In genomic region chr13:23574546-23575170, GRCm38 (mm10) we compare ENCODE assay signal across 8 mouse cellular contexts. TPM values are rescaled to one million over a fixed set of nuclear protein-coding genes. Genes with fewer than 3 reads are reported as not detected.
DNase-seq lines count a peak whose midpoint lies in the region; ATAC-seq and TF ChIP-seq lines count a peak whose summit lies in the region.
"Not testable (repeated sequence)": the region's sequence is repeated elsewhere in the genome, so short reads cannot be mapped to it uniquely, and the experiment has no call there.

No protein-coding gene starts in this region.

- not testable (repeated sequence) for H3K27me3 ChIP-seq in heart, embryonic 12.5 days (replicated peaks); intestine, embryonic 14.5 days (replicated peaks; ENCODE audit: control insufficient read depth, insufficient read depth, low read length); limb, embryonic 14.5 days (ENCODE audit: control insufficient read depth, insufficient read depth, low read length); megakaryocyte, embryonic 14.5 days (replicated peaks); neural tube, embryonic 15.5 days (replicated peaks)

- peak; percentile 20 for DNase-seq in 3T3-L1 (ENCODE audit: low read depth, low spot score)
- DNase-seq in intestine, embryonic 14.5 days (ENCODE audit: low spot score); limb, embryonic 14.5 days (ENCODE audit: low spot score): not testable (repeated sequence)

- not testable (repeated sequence) for H3K9me3 ChIP-seq in heart, embryonic 12.5 days (replicated peaks); intestine, embryonic 14.5 days (ENCODE audit: control insufficient read depth, low read length); limb, embryonic 14.5 days (ENCODE audit: control insufficient read depth, low read length); megakaryocyte, embryonic 14.5 days; neural tube, embryonic 15.5 days (replicated peaks)

- whole genome bisulfite sequencing in bone marrow, adult 2 months, result under 1% methylated on average over 15 of the region's 39 CpGs
- WGBS in heart, embryonic 12.5 days, result 1% methylated on average over 10 of the region's 39 CpGs
- WGBS in intestine, embryonic 14.5 days, result 0% methylated on average over 6 of the region's 39 CpGs
- WGBS in limb, embryonic 14.5 days, result under 1% methylated on average over 5 of the region's 39 CpGs
- WGBS in neural tube, embryonic 15.5 days, result 0% methylated on average over 7 of the region's 39 CpGs

- H3K36me3 ChIP-seq in heart, embryonic 12.5 days; intestine, embryonic 14.5 days (ENCODE audit: control insufficient read depth, insufficient read depth, low read length); limb, embryonic 14.5 days (ENCODE audit: control insufficient read depth, insufficient read depth, low read length); megakaryocyte, embryonic 14.5 days (replicated peaks; ENCODE audit: low read length); neural tube, embryonic 15.5 days: not testable (repeated sequence)

- TF ChIP-seq CTCF in bone marrow, adult 2 months (IDR thresholded peaks at IDR 0.05; ENCODE audit: control insufficient read depth, insufficient read depth, low read length); embryonic fibroblast, embryonic 13.5 days (IDR thresholded peaks at IDR 0.05; ENCODE audit: borderline replicate concordance, insufficient read depth, low read length): not testable (repeated sequence)

- peak; percentile 86; the same call in 1 of the 2 replicates for TF ChIP-seq POLR2A in bone marrow, adult 2 months (IDR thresholded peaks at IDR 0.05; ENCODE audit: borderline replicate concordance, control insufficient read depth, low read depth, low read length)
- TF ChIP-seq POLR2A in embryonic fibroblast, embryonic 13.5 days (IDR thresholded peaks at IDR 0.05; ENCODE audit: low read depth, low read length), result peak; percentile 65; the same call in 1 of the 2 replicates
- TF ChIP-seq POLR2A in limb, embryonic 14.5 days (IDR thresholded peaks at IDR 0.05; ENCODE audit: borderline replicate concordance, extremely low read depth, insufficient read depth, insufficient read length), result 0 out of 2 replicates have a peak, but pooled peaks have one; percentile 55

- H3K9ac ChIP-seq in heart, embryonic 12.5 days, result not testable (repeated sequence)
- peak overlapping the region; percentile 61 for H3K9ac ChIP-seq in intestine, embryonic 14.5 days (ENCODE audit: low read length)
- peak overlapping the region; percentile 58 for H3K9ac ChIP-seq in limb, embryonic 14.5 days (ENCODE audit: low read depth, low read length, severe bottlenecking)
- 0 out of 2 replicates have a peak overlapping the region, but pooled peaks have one; percentile 28 for H3K9ac ChIP-seq in neural tube, embryonic 15.5 days (replicated peaks)

- H3K4me1 ChIP-seq in bone marrow, adult 2 months (ENCODE audit: control insufficient read depth, insufficient read depth, low read length); embryonic fibroblast, embryonic 13.5 days (ENCODE audit: control insufficient read depth, insufficient read depth, low read length): not testable (repeated sequence)
- peaks cover 19% of the 10 kb centered on the region for H3K4me1 ChIP-seq in heart, embryonic 12.5 days (replicated peaks)
- H3K4me1 ChIP-seq in intestine, embryonic 14.5 days (replicated peaks; ENCODE audit: control insufficient read depth, insufficient read depth, low read length), result peaks cover 14% of the 10 kb centered on the region
- peaks cover 21% of the 10 kb centered on the region for H3K4me1 ChIP-seq in limb, embryonic 14.5 days (ENCODE audit: control insufficient read depth, insufficient read depth, low read length)
- peaks cover 35% of the 10 kb centered on the region for H3K4me1 ChIP-seq in megakaryocyte, embryonic 14.5 days
- peaks cover 37% of the 10 kb centered on the region for H3K4me1 ChIP-seq in neural tube, embryonic 15.5 days

- H3K27ac ChIP-seq in bone marrow, adult 2 months (ENCODE audit: control insufficient read depth, insufficient read depth, low read depth, low read length, poor library complexity), result peak overlapping the region; percentile 95
- peak overlapping the region; percentile 85 for H3K27ac ChIP-seq in embryonic fibroblast, embryonic 13.5 days (ENCODE audit: insufficient read depth, low read length)
- H3K27ac ChIP-seq in heart, embryonic 12.5 days (ENCODE audit: poor library complexity, severe bottlenecking), result peak overlapping the region; percentile 88
- peak overlapping the region; percentile 98 for H3K27ac ChIP-seq in intestine, embryonic 14.5 days (ENCODE audit: low read depth)
- peak overlapping the region; percentile 93 for H3K27ac ChIP-seq in limb, embryonic 14.5 days (replicated peaks; ENCODE audit: low read depth, low read length)
- peak overlapping the region; percentile 86 for H3K27ac ChIP-seq in neural tube, embryonic 15.5 days (replicated peaks)

- H3K4me3 ChIP-seq in bone marrow, adult 2 months (replicated peaks; ENCODE audit: control insufficient read depth, low read depth, low read length), result peak overlapping the region; percentile 45
- H3K4me3 ChIP-seq in embryonic fibroblast, embryonic 13.5 days (ENCODE audit: insufficient read depth, low read length), result peak overlapping the region; percentile 13; the same call in 1 of the 2 replicates
- peak overlapping the region; percentile 38 for H3K4me3 ChIP-seq in heart, embryonic 12.5 days
- peak overlapping the region; percentile 59 for H3K4me3 ChIP-seq in intestine, embryonic 14.5 days (ENCODE audit: low read depth, low read length)
- H3K4me3 ChIP-seq in limb, embryonic 14.5 days (replicated peaks; ENCODE audit: low read length), result peak overlapping the region; percentile 40
- peak overlapping the region; percentile 81 for H3K4me3 ChIP-seq in megakaryocyte, embryonic 14.5 days (replicated peaks)
- H3K4me3 ChIP-seq in neural tube, embryonic 15.5 days (replicated peaks), result peak overlapping the region; percentile 35

- not testable (repeated sequence) for ATAC-seq in heart, embryonic 12.5 days (ENCODE audit: insufficient number of reproducible peaks, low FRiP score); intestine, embryonic 14.5 days (replicated peaks; ENCODE audit: low FRiP score, low TSS enrichment, low read depth); limb, embryonic 14.5 days (ENCODE audit: low FRiP score, low read depth)
- peak; percentile 4; the same call in 1 of the 2 replicates for ATAC-seq in neural tube, embryonic 15.5 days (ENCODE audit: low FRiP score)

- peak overlapping the region; percentile 68 for H3K4me2 ChIP-seq in heart, embryonic 12.5 days
- peak overlapping the region; percentile 80 for H3K4me2 ChIP-seq in intestine, embryonic 14.5 days (ENCODE audit: low read length)
- H3K4me2 ChIP-seq in limb, embryonic 14.5 days (replicated peaks; ENCODE audit: low read depth, low read length, severe bottlenecking), result peak overlapping the region; percentile 63
- peak overlapping the region; percentile 71 for H3K4me2 ChIP-seq in neural tube, embryonic 15.5 days

RNA-seq across cellular contexts. Expression of gene Hist1h2ad, which starts 0.5 kb away (rescaled TPM):
- polyA plus RNA-seq in bone marrow, adult 2 months (2011; ENCODE audit: insufficient read depth, insufficient read length, low replicate concordance, missing spikeins), result 2.6 and 4.3 TPM in 2 replicates
- 2.9 and 3.0 TPM in 2 replicates for polyA plus RNA-seq in embryonic fibroblast, embryonic 13.5 days (2011; ENCODE audit: insufficient read length, low read depth, missing spikeins)
- 1.1 and 2.3 TPM in 2 replicates for polyA plus RNA-seq in heart, embryonic 12.5 days (2016; fragmentation: Nextera tagmentation; extraction: Ambion mirVana)
- 2.2 and 4.2 TPM in 2 replicates for polyA plus RNA-seq in intestine, embryonic 14.5 days (2014; fragmentation: Nextera tagmentation; extraction: Ambion mirVana)
- 6.1 and 13.9 TPM in 2 replicates for polyA plus RNA-seq in limb, embryonic 14.5 days (2012; rRNA removed)
- polyA plus RNA-seq in limb, embryonic 14.5 days (2014; fragmentation: Nextera tagmentation; extraction: Ambion mirVana), result 1.2 and 5.3 TPM in 2 replicates
- 9.6 TPM in 1 of 2 replicates, not detected in the other for polyA plus RNA-seq in megakaryocyte, embryonic 14.5 days (2012; ENCODE audit: insufficient read depth, low replicate concordance)
- polyA plus RNA-seq in neural tube, embryonic 15.5 days (2015; fragmentation: Nextera tagmentation; extraction: Ambion mirVana), result 0.97 TPM in 1 of 2 replicates, not detected in the other

RNA-seq across cellular contexts. Expression of gene Hist1h2bf, which starts 0.7 kb away (rescaled TPM):
- 32.4 and 40.5 TPM in 2 replicates for polyA plus RNA-seq in bone marrow, adult 2 months (2011; ENCODE audit: insufficient read depth, insufficient read length, low replicate concordance, missing spikeins)
- 5.7 and 6.4 TPM in 2 replicates for polyA plus RNA-seq in embryonic fibroblast, embryonic 13.5 days (2011; ENCODE audit: insufficient read length, low read depth, missing spikeins)
- polyA plus RNA-seq in heart, embryonic 12.5 days (2016; fragmentation: Nextera tagmentation; extraction: Ambion mirVana), result 1.5 and 2.0 TPM in 2 replicates
- 7.0 and 7.1 TPM in 2 replicates for polyA plus RNA-seq in intestine, embryonic 14.5 days (2014; fragmentation: Nextera tagmentation; extraction: Ambion mirVana)
- polyA plus RNA-seq in limb, embryonic 14.5 days (2012; rRNA removed), result 17.8 and 25.9 TPM in 2 replicates
- polyA plus RNA-seq in limb, embryonic 14.5 days (2014; fragmentation: Nextera tagmentation; extraction: Ambion mirVana), result 5.3 and 8.5 TPM in 2 replicates
- 7.6 and 73.0 TPM in 2 replicates for polyA plus RNA-seq in megakaryocyte, embryonic 14.5 days (2012; ENCODE audit: insufficient read depth, low replicate concordance)
- 2.7 TPM in 1 of 2 replicates, not detected in the other for polyA plus RNA-seq in neural tube, embryonic 15.5 days (2015; fragmentation: Nextera tagmentation; extraction: Ambion mirVana)

RNA-seq across cellular contexts. Expression of gene Hist1h3d, which starts 0.9 kb away (rescaled TPM):
- 7.1 and 11.3 TPM in 2 replicates for polyA plus RNA-seq in bone marrow, adult 2 months (2011; ENCODE audit: insufficient read depth, insufficient read length, low replicate concordance, missing spikeins)
- polyA plus RNA-seq in embryonic fibroblast, embryonic 13.5 days (2011; ENCODE audit: insufficient read length, low read depth, missing spikeins), result 2.4 and 5.1 TPM in 2 replicates
- 1.4 and 1.6 TPM in 2 replicates for polyA plus RNA-seq in heart, embryonic 12.5 days (2016; fragmentation: Nextera tagmentation; extraction: Ambion mirVana)
- 9.6 and 12.5 TPM in 2 replicates for polyA plus RNA-seq in intestine, embryonic 14.5 days (2014; fragmentation: Nextera tagmentation; extraction: Ambion mirVana)
- 30.0 and 33.8 TPM in 2 replicates for polyA plus RNA-seq in limb, embryonic 14.5 days (2012; rRNA removed)
- polyA plus RNA-seq in limb, embryonic 14.5 days (2014; fragmentation: Nextera tagmentation; extraction: Ambion mirVana), result 6.8 and 10.4 TPM in 2 replicates
- polyA plus RNA-seq in megakaryocyte, embryonic 14.5 days (2012; ENCODE audit: insufficient read depth, low replicate concordance), result 4.6 and 5.9 TPM in 2 replicates
- 0.88 and 2.0 TPM in 2 replicates for polyA plus RNA-seq in neural tube, embryonic 15.5 days (2015; fragmentation: Nextera tagmentation; extraction: Ambion mirVana)

RNA-seq across cellular contexts. Expression of gene Hist1h2bg, which starts 3.5 kb away (rescaled TPM):
- 65.5 and 109 TPM in 2 replicates for polyA plus RNA-seq in bone marrow, adult 2 months (2011; ENCODE audit: insufficient read depth, insufficient read length, low replicate concordance, missing spikeins)
- polyA plus RNA-seq in embryonic fibroblast, embryonic 13.5 days (2011; ENCODE audit: insufficient read length, low read depth, missing spikeins), result 12.6 and 22.6 TPM in 2 replicates
- polyA plus RNA-seq in heart, embryonic 12.5 days (2016; fragmentation: Nextera tagmentation; extraction: Ambion mirVana), result 4.5 and 4.8 TPM in 2 replicates
- polyA plus RNA-seq in intestine, embryonic 14.5 days (2014; fragmentation: Nextera tagmentation; extraction: Ambion mirVana), result 6.1 and 7.6 TPM in 2 replicates
- polyA plus RNA-seq in limb, embryonic 14.5 days (2012; rRNA removed), result 38.9 and 60.8 TPM in 2 replicates
- polyA plus RNA-seq in limb, embryonic 14.5 days (2014; fragmentation: Nextera tagmentation; extraction: Ambion mirVana), result 6.9 and 10.0 TPM in 2 replicates
- polyA plus RNA-seq in megakaryocyte, embryonic 14.5 days (2012; ENCODE audit: insufficient read depth, low replicate concordance), result 16.8 and 28.8 TPM in 2 replicates
- polyA plus RNA-seq in neural tube, embryonic 15.5 days (2015; fragmentation: Nextera tagmentation; extraction: Ambion mirVana), result 2.2 and 2.9 TPM in 2 replicates

RNA-seq across cellular contexts. Expression of gene Hist1h2ae, which starts 3.6 kb away (rescaled TPM):
- 12.5 and 23.9 TPM in 2 replicates for polyA plus RNA-seq in bone marrow, adult 2 months (2011; ENCODE audit: insufficient read depth, insufficient read length, low replicate concordance, missing spikeins)
- polyA plus RNA-seq in embryonic fibroblast, embryonic 13.5 days (2011; ENCODE audit: insufficient read length, low read depth, missing spikeins), result 3.4 and 6.0 TPM in 2 replicates
- polyA plus RNA-seq in heart, embryonic 12.5 days (2016; fragmentation: Nextera tagmentation; extraction: Ambion mirVana), result 40.3 and 45.8 TPM in 2 replicates
- 106 and 114 TPM in 2 replicates for polyA plus RNA-seq in intestine, embryonic 14.5 days (2014; fragmentation: Nextera tagmentation; extraction: Ambion mirVana)
- polyA plus RNA-seq in limb, embryonic 14.5 days (2012; rRNA removed), result 19.8 and 35.0 TPM in 2 replicates
- 103 and 109 TPM in 2 replicates for polyA plus RNA-seq in limb, embryonic 14.5 days (2014; fragmentation: Nextera tagmentation; extraction: Ambion mirVana)
- 13.6 and 16.0 TPM in 2 replicates for polyA plus RNA-seq in megakaryocyte, embryonic 14.5 days (2012; ENCODE audit: insufficient read depth, low replicate concordance)
- 12.5 and 25.5 TPM in 2 replicates for polyA plus RNA-seq in neural tube, embryonic 15.5 days (2015; fragmentation: Nextera tagmentation; extraction: Ambion mirVana)

Comparison
In these comparisons a context has a peak if more than half of its experiments do, and no peak if none do; other contexts are left out.
1. H3K4me3 ChIP-seq: peak in every context shown above with its lines; median percentile 81 in megakaryocyte, embryonic 14.5 days; 59 in intestine, embryonic 14.5 days; 45 in bone marrow, adult 2 months; 40 in limb, embryonic 14.5 days; 38 in heart, embryonic 12.5 days; 35 in neural tube, embryonic 15.5 days; 13 in embryonic fibroblast, embryonic 13.5 days.